Mouse (Mus musculus) neural tube, embryonic 11.5 days (tissue): Measurements from ENCODE around the gene Inca1. TPM values are rescaled to one million over a fixed set of nuclear protein-coding genes. Genes with fewer than 3 reads are reported as not detected.

Experiments used
- ATAC-seq: fragments of 200-750 bp; cut with Nextera tagmentation; 2 replicates; pipeline ENCODE4 v1.8.0; 2017; ENCODE audit warnings: moderate number of reproducible peaks, mild to moderate bottlenecking, moderate TSS enrichment, moderate library complexity; ENCODE audit not compliant: insufficient read depth, low FRiP score, low TSS enrichment
- DNase-seq: peaks from one replicate; pipeline ENCODE4 v3.0.0-alpha.2; 2015; ENCODE audit warnings: low spot score
- H3K27ac ChIP-seq: fragments of 300-500 bp; sonication (generic); 2 replicates; pipeline ENCODE4 v1.5.1; 2014; ENCODE audit warnings: low read depth, mild to moderate bottlenecking, low read length
- H3K27me3 ChIP-seq: fragments of 300-500 bp; sonication (generic); 2 replicates; pipeline ENCODE4 v1.6.1; 2014; ENCODE audit warnings: mild to moderate bottlenecking, low read length, mixed read lengths; ENCODE audit not compliant: control insufficient read depth, insufficient read depth
- H3K36me3 ChIP-seq: fragments of 300-500 bp; sonication (generic); 2 replicates; pipeline ENCODE4 v1.6.1; 2014; ENCODE audit warnings: mild to moderate bottlenecking, low read length, moderate library complexity, mixed read lengths; ENCODE audit not compliant: control insufficient read depth, insufficient read depth
- H3K4me1 ChIP-seq: fragments of 300-500 bp; sonication (generic); 2 replicates; pipeline ENCODE4 v1.6.1; 2014; ENCODE audit warnings: low read length, mixed read lengths; ENCODE audit not compliant: control insufficient read depth, insufficient read depth
- H3K4me2 ChIP-seq: fragments of 300-500 bp; sonication (generic); 2 replicates; pipeline ENCODE4 v1.6.1; 2014; ENCODE audit warnings: low read depth, mild to moderate bottlenecking, moderate library complexity
- H3K4me3 ChIP-seq: fragments of 300-500 bp; sonication (generic); 2 replicates; pipeline ENCODE4 v1.5.1; 2014; ENCODE audit warnings: low read depth, low read length
- H3K9ac ChIP-seq: fragments of 300-500 bp; sonication (generic); 2 replicates; pipeline ENCODE4 v1.6.1; 2014; ENCODE audit warnings: mild to moderate bottlenecking, low read length
- H3K9me3 ChIP-seq: fragments of 300-500 bp; sonication (generic); 2 replicates; pipeline ENCODE4 v1.6.1; 2016; ENCODE audit warnings: low read length; ENCODE audit not compliant: control insufficient read depth
- WGBS: fragments of 180-500 bp; shearing (Covaris S2); extraction: QIAGEN DNeasy Blood & Tissue Kit; methylation state at CpG from one replicate; pipeline ENCODE4 v1.1.7; 2014; 5-methylcytosine and 5-hydroxymethylcytosine counted together
- polyA plus RNA-seq: library from polyadenylated mRNA; unstranded; fragments of >200 nt; fragmentation: Nextera tagmentation; extraction: Ambion mirVana; gene quantifications from 2 replicates; pipeline ENCODE4 v1.2.1, GENCODE M21; 2014

Gene Inca1
- polyA plus RNA-seq, 1 experiment from 2014 or later = 0.86 TPM

DNA sequence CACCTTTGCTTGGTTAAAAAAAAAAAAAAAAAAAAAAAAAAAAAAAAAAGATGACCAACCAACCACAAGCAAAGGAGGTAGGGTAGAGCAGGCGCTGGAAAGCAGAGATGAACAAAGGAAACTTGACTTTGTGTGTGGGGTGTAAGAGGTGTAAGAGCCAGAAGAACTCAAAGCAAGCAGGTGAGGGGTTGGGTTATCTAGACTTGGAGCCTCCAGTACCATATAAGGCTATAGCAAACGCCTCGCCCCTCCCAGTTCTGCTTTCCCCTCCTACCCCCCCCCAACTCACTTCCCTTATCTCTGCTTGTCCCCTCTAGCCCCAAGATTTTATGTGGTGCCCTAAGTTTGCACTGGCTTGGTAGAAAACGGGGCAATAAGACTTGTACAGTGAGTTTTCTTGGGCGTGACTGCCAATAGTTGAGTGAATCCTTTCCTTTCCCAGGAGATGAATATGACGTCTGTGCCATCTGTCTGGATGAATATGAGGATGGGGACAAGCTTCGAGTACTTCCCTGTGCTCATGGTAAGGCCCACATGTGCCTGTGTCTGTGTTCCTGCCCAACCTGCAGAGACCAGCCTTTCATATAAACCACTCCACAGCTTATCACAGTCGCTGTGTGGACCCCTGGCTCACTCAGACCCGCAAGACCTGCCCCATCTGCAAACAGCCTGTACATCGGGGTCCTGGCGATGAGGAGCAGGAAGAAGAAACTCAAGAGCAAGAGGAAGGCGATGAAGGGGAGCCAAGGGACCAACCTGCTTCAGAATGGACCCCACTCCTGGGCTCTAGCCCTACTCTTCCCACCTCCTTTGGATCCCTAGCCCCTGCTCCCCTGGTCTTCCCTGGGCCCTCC, 49.4 kb downstream of the Inca1 start:
- no peak overlapping the region; the same call in 1 of the 2 replicates for H3K4me3 ChIP-seq
- no peaks in the 10 kb centered on the region for H3K27me3 ChIP-seq
- no peak overlapping the region for H3K4me2 ChIP-seq
- H3K36me3 ChIP-seq = peaks cover 13% of the 10 kb centered on the region
- peak overlapping the region; percentile 39; the same call in 1 of the 2 replicates for H3K27ac ChIP-seq
- WGBS = 92% methylated on average over 12 of the region's 12 CpGs
- no peak for ATAC-seq
- H3K9me3 ChIP-seq = no peaks in the 10 kb centered on the region
- DNase-seq = no peak
- no peak overlapping the region for H3K9ac ChIP-seq
- H3K4me1 ChIP-seq = peaks cover 28% of the 10 kb centered on the region

- 0 out of 2 replicates have a peak overlapping the region, but pooled peaks have one; percentile 1 for H3K4me2 ChIP-seq
- no peak overlapping the region for H3K27ac ChIP-seq
- H3K36me3 ChIP-seq = peaks cover 21% of the 10 kb centered on the region
- ATAC-seq (no peak), DNase-seq (no peak)
- 83% methylated on average over 8 of the region's 8 CpGs for WGBS
- no peak overlapping the region; the same call in 1 of the 2 replicates for H3K9ac ChIP-seq
- no peaks in the 10 kb centered on the region for H3K27me3 ChIP-seq
- H3K9me3 ChIP-seq = no peaks in the 10 kb centered on the region
- peaks cover 28% of the 10 kb centered on the region for H3K4me1 ChIP-seq
- no peak overlapping the region for H3K4me3 ChIP-seq
Measured at GRCm38 (mm10) chr11:70649185-70649734, 50.7 kb downstream of the Inca1 start.

DNA sequence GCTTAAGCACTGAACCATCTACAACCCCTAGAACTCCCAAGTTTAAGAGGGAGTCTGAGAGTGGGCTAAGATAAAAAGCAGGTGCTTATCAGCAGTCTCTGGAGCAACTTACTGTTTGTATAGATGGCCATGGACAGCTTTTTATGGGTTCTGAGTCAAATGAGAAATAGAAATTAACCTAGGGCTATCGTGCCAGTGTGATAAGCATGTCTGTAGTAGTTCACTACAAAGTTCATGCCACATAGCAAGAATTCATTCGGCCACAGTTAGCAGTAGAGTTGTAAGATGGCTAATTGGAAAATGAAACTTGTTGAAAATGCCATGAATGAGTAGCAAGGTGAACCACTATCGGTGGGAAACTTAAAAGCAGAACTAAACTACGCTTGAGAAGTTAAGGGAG, 51.4 kb downstream of the Inca1 start:
- Histone ChIP-seq H3K27ac (no peak overlapping the region), H3K4me3 (peak overlapping the region; percentile 78; the same call in 1 of the 2 replicates), H3K4me1 (peaks cover 28% of the 10 kb centered on the region), H3K9ac (peak overlapping the region; percentile 79), H3K9me3 (no peaks in the 10 kb centered on the region), H3K27me3 (no peaks in the 10 kb centered on the region), H3K36me3 (peaks cover 22% of the 10 kb centered on the region), H3K4me2 (peak overlapping the region; percentile 96)
- DNase-seq = no peak
- WGBS = 91% methylated on average over 4 of the region's 4 CpGs
- ATAC-seq = no peak

- Histone ChIP-seq H3K27me3 (no peaks in the 10 kb centered on the region), H3K4me1 (peaks cover 26% of the 10 kb centered on the region), H3K36me3 (peaks cover 22% of the 10 kb centered on the region), H3K27ac (peak overlapping the region; percentile 85), H3K9ac (peak overlapping the region; percentile 79), H3K9me3 (no peaks in the 10 kb centered on the region), H3K4me3 (peak overlapping the region; percentile 78), H3K4me2 (peak overlapping the region; percentile 96)
- WGBS = 5% methylated on average over 28 of the region's 28 CpGs
- DNase-seq (peak; percentile 28), ATAC-seq (0 out of 2 replicates have a peak, but pooled peaks have one; percentile 38)
Measured at GRCm38 (mm10) chr11:70647716-70648420, 52.1 kb downstream of the Inca1 start.

DNA sequence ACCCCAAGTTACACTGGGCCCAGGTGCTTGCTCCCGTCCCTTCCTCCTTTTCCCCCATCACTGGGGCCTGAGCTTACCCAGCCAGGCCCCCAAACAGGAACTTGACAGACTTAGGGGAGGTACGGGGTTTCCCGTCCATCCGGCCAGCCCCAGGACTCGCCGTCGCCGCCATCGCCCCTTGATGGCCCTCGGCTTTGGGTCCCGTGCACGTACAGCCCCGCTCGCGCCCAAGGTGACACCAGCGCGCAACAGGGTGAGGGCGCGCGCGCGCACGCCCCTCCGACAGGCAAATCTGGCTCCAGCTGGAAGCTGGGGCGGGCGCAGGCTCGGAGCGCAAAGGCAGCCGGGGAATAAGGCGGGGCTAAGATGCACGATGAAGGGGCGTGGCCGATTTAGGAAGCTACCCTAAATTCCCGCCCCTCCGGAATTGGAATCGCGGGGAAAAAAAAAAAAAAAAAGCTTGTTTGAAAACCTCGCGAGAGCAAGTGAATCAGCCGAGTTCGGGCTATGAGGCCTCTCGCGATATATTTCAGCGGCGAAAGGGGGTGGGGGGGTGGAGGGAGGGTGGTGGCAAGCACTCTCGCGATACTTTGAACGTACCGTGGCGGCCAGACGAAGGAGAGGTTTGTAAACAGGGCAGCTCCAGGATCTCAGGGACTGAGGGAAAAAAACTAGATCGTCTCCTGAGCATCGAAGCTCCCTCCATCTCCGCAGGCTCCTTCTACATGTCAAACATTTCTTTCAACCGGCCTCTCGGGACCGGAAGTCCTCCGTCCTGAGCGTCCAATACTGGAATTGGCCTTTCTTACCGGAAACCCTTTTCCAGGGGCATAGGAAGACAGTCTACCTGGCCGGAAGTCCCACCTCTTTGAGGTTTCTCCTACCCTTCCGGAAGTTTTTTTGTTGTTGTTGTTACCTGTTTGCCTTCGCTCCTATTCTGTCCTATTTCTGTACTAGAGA, 53.0 kb downstream of the Inca1 start, which contains the start of the genes Rnf167 and Slc25a11:
Gene Rnf167, plus strand, starts transcription at position 545 of the 960 bp plus-strand sequence.
Gene Slc25a11, minus strand, starts transcription at position 789 of the 960 bp plus-strand sequence.
- peak within 1 kb of the TSS; percentile 81 for H3K9ac ChIP-seq
- H3K9me3 ChIP-seq = no peaks in the 10 kb centered on the region
- peak within 1 kb of the TSS; percentile 96 for H3K4me2 ChIP-seq
- H3K36me3 ChIP-seq = peaks cover 19% of the 10 kb centered on the region
- no peaks in the 10 kb centered on the region for H3K27me3 ChIP-seq
- ATAC-seq (peak; percentile 85), DNase-seq (peak; percentile 98)
- H3K4me1 ChIP-seq = peaks cover 19% of the 10 kb centered on the region
- under 1% methylated on average over 63 of the region's 63 CpGs for WGBS
- peak within 1 kb of the TSS; percentile 85 for H3K27ac ChIP-seq
- H3K4me3 ChIP-seq = peak within 1 kb of the TSS; percentile 78

DNA sequence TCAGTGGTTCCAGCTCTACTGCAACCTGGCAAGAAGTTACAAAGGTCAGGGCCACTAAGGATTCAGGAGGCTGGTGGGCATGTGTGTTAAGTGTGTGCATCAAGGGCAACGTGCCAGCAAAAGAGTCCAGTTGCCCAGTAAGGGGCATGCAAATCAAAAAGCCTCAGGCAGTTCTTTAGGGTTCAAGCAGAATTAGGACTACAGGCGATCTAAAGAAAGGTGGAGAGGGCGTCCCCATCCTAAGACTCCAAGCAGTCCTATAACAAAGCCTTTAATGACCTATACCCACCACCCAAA, 53.7 kb downstream of the Inca1 start:
- peak overlapping the region; percentile 78 for H3K4me3 ChIP-seq
- ATAC-seq (no peak), DNase-seq (no peak)
- no peaks in the 10 kb centered on the region for H3K9me3 ChIP-seq
- H3K27me3 ChIP-seq = no peaks in the 10 kb centered on the region
- H3K36me3 ChIP-seq = peaks cover 19% of the 10 kb centered on the region
- WGBS = 27% methylated on average over 3 of the region's 3 CpGs
- peak overlapping the region; percentile 80; the same call in 1 of the 2 replicates for H3K27ac ChIP-seq
- H3K9ac ChIP-seq = peak overlapping the region; percentile 81
- peaks cover 19% of the 10 kb centered on the region for H3K4me1 ChIP-seq
- peak overlapping the region; percentile 79 for H3K4me2 ChIP-seq

- ATAC-seq (no peak), DNase-seq (no peak)
- 90% methylated on average over 12 of the region's 12 CpGs for WGBS
- Histone ChIP-seq H3K9me3 (no peaks in the 10 kb centered on the region), H3K9ac (peak overlapping the region; percentile 81), H3K27ac (no peak overlapping the region), H3K36me3 (peaks cover 15% of the 10 kb centered on the region), H3K4me3 (peak overlapping the region; percentile 78), H3K4me2 (peak overlapping the region; percentile 79), H3K4me1 (peaks cover 15% of the 10 kb centered on the region), H3K27me3 (no peaks in the 10 kb centered on the region)
Measured at GRCm38 (mm10) chr11:70645461-70646258, 54.3 kb downstream of the Inca1 start.
